Mouse (Mus musculus): ENCODE results near the gene Iyd.

DNA sequence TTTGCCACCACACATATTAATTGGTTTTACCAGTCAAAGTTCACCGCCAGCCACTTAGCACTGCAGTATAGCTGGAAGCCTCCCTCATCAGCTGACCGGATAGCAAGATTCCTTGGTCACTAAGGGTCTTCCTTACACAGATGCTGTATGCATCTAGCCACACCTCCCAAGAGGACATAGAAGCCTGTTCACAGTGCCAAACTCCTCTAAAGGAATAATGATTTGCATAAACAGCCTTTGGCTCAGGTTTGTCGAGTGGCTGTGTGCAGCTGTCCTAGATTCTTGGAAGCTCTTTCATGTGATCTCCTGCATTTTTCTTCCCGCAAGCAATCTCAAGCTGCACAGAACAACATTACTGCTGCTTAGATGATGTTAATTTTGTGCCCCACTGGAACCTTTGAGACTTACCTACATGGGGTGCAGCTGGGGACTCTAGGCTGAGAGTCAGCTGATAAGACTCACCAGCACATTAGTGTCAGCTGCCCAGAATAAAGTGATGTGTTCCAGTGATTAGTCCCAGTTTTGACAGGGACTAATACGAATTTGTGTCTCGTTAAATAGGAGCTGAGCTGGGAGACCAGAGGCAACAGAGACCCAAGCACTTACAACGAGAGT, 30.3 kb upstream of the Iyd start:
- TF ChIP-seq CTCF (IDR thresholded peaks at IDR 0.05; ENCODE audit: control insufficient read depth, insufficient read depth, low read length) (no peak), POLR2A (IDR thresholded peaks at IDR 0.05; ENCODE audit: borderline replicate concordance, control insufficient read depth, low read depth, low read length) (no peak)
